Mouse (Mus musculus) adipocyte (in vitro differentiated cells): ENCODE results near the gene Svs2.
"Not testable (repeated sequence)": the region's sequence is repeated elsewhere in the genome, so short reads cannot be mapped to it uniquely, and the experiment has no call there.

ENCODE experiments used
- DNase-seq: peaks from one replicate; pipeline ENCODE4 v3.0.0-alpha.2; 2016; ENCODE audit warnings: low spot score

Svs2 gene

DNA sequence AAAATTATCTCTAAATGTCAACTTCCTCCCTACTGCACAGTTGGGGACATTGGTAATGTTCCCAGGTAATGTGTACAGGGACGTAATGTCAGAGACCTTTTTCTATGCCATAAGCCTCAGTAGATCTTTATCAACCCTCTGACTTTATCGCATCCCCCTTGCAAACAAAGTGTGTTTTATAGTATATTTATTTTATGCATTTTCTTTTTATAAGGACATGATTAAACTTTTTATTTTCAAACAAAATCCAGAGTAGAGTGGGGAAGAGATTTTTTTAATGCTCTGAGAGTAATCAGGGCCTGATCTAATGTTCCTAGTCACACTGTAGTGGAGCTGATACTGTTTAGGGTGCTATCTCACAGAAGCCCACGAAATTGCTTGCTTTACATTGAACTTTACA lies at the start of gene Svs2:
TSS of gene Svs2 (minus strand) at position 101 of the 400 bp plus-strand sequence.
- no peak for DNase-seq

DNA sequence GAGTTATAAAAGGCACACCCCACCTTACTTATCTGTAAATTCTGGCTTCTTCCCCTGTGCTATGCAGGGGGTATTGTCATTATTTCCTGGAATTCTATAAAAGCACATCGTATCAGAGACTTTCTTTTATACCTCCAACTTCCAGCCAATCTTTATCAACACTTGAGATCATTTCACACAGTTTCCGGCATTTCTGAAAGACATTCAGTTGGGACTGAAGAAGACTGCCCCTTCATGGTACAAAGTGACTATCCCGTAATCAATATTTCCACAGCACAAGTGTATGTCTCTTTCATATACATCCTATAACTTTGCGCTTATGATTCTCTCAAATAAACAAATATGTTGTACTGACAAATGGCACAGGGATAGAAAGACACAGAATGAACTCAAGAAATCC lies 40.1 kb upstream of the Svs2 start, which contains the start of gene Svs4:
TSS of gene Svs4 (minus strand) at position 101 of the 400 bp plus-strand sequence.
- no peak for DNase-seq

DNA sequence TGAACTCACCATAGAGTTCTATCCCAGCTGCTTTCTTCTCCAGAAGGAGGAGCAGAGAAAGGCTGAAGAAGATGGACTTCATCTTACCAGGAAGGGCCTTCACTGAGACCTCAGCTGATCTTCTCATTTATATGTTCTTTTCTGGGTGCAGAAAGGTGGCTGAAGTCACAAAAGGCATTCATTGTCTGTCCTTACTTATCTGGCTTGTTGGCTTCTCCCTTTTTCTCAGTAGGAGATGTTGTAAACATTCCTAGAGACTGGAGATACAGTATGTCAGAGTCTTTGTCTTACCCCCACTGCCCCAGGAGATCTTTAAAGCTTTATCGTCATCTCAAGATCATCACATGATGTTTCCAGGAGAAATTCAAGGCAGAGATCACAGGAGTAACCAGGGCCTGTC lies 18.3 kb upstream of the Svs2 start, which contains the start of gene Svs3b:
TSS of gene Svs3b (minus strand) at position 101 of the 400 bp plus-strand sequence.
- not testable (repeated sequence) for DNase-seq

DNA sequence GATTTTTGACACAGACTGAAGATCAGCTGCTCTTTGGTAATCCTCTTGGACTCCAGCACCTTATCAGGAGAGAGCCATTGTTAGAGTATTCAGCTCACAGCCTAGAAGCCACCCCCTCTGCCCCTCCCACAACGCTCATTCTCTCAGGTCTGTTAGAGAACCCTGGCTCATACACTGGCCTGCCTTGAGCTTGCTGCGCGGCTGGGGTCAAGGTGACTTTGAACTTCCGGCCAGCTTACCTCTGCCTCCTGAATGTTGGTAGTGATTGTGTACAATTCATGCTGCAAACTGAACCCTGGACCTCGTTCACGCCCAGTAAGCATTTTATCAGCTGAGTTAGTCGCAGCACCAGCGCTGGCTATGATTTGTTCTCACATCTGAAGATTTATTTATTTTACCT lies 5.6 kb downstream of the Svs2 start:
- no peak for DNase-seq

DNA sequence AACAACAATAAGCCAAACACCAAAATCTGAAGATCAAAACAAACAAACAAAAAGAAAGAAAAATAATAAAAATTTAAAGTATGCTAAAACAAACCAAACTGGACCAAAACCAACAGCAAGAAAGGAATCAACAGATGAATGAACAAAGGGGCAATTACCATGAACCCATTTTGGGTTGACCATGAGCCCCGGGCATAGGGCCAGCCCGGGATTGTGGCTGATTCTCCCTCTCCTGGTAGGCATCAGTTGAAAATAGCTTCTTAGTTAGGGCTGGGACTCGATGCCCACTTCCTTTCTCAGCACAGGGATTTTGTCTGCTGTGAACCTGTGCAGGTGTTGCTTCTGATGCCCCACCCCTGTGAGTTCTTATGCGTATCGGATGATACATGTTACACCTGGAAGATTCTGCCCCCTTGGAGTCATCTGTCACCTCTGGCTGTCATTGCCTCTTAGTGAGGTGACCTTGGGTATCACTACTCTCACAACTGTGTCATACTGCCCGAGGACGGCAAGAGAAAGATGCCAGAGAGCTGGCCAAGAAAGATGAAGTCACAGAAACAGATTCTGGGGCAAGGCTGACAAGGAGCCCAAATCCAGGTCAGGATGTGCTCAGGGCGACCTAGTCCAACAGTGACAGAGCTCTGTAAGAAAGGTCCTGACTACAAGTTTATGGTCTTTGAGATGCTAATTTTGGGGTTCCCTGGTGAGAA lies 9.8 kb downstream of the Svs2 start:
- DNase-seq: no peak

DNA sequence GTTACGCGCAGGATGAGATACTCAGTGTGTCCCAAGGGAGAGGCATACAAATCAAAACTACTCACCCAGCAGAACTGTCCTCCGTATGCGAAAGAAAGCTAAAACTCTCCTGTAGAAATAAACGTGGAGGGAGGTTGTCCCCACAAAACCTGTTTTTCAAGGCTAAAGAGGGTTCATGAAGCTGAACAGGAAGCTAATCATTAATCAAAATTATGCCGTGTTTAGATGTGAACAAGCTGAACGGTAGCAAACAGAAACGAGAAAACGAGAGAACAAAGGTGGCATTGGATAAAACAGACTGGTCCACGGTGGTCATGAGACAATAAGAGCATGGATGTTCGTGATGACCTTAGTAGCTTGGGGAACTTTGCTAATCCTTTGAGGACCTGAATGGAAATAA lies 16.7 kb downstream of the Svs2 start, which contains the start of gene Wfdc15b:
TSS of gene Wfdc15b (minus strand) at position 139 of the 400 bp plus-strand sequence.
- no peak for DNase-seq

DNA sequence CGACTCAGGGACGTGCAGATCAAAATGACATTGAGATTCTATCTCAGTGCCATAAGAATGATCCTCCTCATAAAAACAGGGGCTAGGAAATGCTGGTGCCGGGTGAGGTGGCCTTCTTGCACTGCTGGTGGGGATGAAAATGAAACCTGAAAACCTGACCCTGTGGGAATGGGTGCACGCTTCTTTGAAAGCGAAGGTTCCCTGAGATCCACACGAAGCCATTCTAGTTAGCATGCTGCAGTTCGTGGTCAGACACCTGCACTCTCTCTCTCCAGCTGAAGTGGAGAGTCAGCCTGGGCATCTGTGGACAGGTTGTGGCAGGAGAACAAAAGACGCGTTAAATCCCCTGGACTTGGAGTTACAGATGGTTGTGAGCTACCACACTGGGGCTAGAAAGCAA lies 19.0 kb downstream of the Svs2 start:
- DNase-seq: no peak

DNA sequence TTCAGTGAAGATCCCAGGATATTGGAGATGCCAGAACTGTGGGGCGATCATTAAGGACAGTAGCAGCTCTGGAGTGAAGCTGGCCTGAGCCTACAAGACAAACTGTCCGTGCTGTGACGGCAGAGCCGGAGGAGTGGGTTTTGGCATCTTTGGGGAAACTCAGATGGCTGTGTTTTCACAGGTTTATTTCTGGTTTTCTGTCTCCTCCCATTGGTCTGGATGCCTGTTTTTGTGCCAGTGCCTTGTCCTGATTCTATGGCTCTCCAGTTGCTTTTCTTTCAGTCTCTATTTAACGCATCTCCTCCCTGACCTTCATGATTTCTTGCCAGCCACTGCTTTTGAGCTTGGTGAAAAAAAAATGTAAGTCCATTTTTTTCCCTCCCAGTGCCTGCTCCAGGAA lies 25.6 kb downstream of the Svs2 start:
- DNase-seq: no peak

DNA sequence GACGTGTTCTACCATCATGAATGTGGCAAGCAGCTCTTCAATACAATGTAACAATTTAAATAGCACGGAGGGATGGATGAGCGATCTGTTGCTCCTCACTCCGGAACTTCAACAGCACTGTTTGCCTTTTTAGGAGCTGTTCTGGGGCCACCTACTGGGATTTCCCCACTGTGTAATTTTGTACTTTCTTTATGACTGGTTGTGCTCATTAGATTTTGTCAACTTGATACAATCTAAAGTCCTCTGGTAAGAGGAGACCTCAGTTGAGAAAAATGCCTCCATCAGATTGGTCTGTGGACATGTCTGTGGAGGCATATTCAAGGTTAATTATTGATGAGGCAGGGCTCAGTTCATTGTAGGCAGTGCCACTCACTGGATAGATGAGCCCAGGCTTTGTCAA lies 27.4 kb downstream of the Svs2 start:
- no peak for DNase-seq

DNA sequence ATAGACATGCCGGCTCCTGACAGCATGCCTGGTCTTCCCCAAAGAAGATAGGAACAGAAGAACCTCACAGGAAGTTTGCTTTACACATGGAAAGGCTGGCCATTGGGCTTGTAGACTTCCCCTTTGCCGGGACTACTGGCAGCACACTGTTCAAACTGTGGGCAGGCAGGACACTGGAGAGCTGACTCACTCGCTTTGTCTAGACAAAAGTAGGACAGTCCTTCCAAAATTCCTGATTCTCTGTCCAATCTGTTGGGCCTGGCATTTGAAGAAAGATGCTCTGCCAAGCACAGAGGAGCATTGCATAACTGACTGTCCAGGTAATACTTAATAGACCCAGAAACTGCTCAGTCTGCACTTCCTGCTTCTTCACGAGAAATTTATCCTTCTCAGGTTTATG lies 31.6 kb downstream of the Svs2 start:
- no peak for DNase-seq

DNA sequence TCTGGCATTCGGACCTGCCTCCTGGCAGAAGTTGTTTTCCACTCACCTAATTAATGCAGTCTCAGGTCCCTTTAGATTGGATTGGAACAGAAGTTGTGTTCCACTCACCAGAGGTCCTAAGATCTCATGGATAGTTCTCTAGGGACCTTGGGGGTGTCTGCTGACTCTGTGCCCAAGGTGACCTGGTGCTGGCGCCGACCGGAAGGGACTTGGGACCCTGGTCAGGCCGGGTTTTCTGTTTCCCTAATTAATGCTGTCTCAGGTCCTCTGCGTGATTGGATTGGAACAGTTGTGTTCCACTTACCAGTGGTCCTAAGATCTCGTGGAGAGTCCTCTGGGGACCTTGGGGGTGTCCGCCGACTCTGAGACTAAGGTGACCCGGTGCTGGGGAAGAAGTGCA lies 32.3 kb downstream of the Svs2 start:
- not testable (repeated sequence) for DNase-seq

DNA sequence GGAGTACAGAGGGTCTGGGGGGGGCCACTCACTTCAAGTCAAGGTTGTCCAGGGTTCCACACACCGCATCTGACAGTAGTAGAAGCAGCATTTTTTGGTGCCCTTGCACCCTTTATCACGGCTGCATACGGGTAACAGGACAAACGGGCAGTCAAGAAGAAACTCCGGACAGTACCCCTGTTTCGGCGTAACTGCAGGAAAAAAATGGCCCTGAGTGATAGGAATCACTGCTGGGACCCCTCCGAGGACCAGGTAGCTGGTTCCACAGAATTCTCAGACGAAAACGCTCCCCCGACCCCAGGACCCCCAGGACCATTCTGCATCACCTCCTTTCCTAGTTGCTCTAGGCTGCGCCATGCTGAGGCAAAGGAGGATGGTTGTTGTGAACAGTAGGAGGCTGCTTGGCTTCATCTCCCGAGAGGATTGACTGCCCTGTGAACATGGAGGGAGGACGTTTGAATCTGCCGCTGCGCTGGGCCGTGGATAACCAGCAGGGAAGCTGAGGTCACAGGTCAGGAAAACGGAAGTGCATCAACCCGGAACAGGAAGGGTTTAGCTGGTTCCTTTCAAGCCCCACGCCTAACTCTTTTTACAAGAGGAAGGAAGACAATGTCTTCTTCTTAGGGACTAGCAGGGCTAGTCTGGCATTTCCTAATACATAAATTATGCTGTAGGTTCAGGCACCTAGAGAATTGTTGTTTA lies 38.5 kb downstream of the Svs2 start, which contains the start of gene Wfdc15a:
TSS of gene Wfdc15a (minus strand) at position 505 of the 702 bp plus-strand sequence.
- DNase-seq: no peak

DNA sequence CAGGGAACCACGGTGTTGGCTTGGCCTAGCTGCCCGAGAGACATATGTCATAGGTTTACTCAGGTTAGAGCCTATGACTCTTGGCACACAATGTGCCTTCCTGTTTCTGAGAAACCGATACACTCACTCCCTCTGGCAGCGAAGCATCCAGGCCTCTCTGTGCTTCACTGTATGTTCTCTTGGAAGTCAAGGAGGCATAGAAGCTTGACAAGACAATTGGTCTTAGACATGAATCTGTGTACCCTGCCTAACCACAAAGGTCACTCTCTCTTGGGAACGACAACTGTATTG lies 41.6 kb downstream of the Svs2 start:
- peak; percentile 24 for DNase-seq

DNA sequence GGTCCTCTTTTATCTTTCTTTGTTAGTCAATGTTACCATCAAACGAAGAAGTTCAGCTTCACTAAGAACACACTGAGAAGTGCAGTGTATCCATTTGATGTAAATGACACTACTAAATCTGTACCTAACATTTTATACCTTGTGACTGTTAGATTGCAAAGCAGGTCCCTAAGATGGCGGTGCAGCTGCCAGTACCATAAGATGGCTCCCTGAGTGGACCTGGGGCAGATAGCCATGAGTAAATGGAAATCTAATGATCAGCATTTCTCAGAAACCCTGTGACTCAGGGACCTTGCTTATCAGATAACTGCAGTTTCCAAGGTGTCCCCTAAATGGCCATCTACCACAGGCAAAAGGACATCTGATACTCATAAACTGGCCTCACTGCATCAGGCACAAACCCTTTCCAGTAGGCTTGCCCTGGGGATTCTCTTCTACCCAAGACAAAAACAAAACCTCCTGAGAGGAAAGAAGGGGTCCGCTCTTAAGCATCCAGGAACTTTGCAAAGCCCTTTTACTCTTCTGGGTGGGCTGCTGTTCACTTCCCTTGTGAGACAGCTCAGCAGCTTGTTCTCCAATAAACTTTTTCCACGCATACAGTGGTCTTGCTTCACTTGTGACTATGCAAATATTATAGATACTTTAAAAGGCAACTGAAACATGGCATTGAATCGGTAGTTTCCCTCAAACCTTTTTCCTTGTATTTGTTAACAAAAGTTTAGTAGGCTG lies 42.1 kb downstream of the Svs2 start:
- no peak for DNase-seq

DNA sequence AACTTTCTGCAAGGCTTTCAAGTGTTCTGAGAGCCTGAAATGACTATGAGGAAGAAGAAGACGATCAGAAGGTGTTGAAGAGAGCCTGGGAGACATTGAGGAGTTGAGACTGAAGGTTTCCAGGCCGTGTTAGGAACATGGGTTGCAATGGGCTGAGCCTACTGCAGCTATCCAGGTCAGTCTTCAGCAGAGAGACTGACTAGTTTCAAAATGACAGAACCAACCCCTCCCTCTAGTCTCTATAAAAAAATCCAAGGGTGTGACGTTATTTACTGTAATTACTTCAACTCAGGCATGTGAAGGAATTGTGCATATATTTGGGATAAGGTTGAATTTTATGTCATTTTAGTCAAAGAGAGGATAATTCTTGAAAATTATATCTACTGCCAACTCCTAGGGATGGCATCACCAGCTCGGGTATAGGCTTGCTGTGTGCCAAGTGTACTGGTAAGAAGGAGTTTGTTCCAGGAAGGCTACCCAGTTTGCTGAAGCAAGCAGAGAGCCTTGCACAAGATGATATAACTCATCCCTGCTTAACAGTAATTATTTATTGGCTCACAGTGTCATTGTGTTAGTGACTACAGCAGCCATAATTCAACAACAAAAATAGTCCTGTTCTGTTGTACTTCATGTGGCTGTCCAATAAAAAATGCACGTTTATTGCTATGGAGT lies 43.2 kb downstream of the Svs2 start:
- DNase-seq: peak; percentile 84

DNA sequence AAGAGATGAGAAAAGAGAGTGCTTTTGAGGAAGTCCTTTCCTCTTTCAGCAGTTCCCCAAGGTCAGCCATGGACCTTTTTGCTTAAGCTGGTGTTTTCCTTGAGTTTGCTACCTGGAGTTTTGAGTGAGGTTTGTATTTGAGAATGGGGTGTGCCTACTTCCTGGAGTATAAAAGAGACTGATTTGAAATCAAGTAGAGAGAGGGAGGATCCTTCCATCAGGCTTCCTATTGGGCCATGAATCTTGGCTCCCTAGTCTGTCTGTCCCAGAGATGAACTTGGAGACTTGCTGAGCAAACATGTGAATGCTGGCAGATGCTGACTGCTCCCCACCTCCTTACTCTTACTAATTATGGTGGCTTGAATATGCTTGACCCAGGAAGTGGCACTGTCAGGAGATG lies 46.0 kb downstream of the Svs2 start:
- no peak for DNase-seq

DNA sequence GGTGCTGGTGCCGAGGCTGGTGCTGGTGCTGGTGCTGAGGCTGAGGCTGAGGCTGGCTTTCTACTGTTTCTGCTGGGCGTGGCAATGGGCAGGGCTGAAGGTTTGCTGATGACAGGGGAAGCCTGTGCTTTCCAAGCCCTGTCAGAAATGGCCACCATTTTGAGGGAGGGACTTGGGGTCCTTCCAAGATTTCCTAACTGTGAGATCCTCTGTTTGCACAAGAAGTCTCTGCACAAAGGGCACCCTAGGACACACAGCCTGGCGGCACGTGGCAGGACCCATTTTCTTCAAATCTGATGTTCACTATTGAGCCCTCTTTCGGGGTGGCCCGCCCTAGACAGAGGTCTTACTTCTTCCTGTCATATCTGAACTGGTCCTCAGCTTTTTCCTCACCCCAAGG lies 47.7 kb downstream of the Svs2 start, which contains the start of gene Wfdc12:
TSS of gene Wfdc12 (minus strand) at position 33 of the 400 bp plus-strand sequence.
- peak; percentile 78 for DNase-seq

DNA sequence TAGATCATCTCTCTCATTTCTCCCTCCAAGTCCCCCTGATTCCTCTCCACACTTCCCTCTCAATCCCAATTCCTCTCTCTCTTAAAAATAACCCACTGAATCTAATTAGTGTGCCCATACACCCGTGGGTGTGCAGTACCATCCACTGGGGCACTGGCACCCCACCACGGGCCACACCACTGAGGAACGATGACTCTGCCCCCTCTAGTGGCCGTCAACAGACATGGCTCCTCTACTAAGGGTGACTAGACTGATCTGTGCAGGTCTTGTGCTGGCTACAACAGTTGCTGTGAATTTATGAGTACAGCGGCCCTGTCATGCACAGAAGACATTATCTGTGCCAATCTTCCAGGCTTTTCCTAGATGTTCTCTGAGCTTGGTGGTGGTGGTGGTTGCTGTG lies 49.5 kb downstream of the Svs2 start:
- no peak for DNase-seq
